Mouse (Mus musculus): ENCODE measurements around the gene Rnase13. TPM values are rescaled to one million over a fixed set of nuclear protein-coding genes. Genes with fewer than 3 reads are reported as not detected.

Rnase13 gene
- polyA plus RNA-seq (2011; ENCODE audit: insufficient read depth, insufficient read length, low read depth, missing spikeins) = not detected in 2 replicates

DNA sequence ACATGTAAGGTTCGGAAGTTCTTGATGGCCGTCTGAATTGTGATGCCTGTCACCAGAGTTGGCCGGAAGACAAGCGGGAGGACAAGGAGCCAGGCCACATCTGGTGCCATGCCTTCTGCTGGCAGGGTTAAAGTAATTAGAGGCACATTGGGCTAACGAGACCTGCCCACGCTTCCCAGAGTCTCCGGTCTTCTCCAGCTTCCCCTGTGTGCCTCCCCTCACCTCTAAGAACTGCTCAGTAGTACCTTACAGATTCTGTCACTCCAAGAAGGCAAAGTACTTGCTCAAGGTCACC, at the start of gene Rnase13:
Rnase13 (minus strand) TSS at position 203 of the 295 bp plus-strand sequence.
- no peak within 1 kb of the TSS for H3K9ac ChIP-seq (ENCODE audit: low read depth, poor library complexity, severe bottlenecking)
- no peak within 1 kb of the TSS for H3K27ac ChIP-seq (ENCODE audit: insufficient read depth, low read length)
- no peaks in the 10 kb centered on the region for H3K4me1 ChIP-seq (ENCODE audit: control insufficient read depth, insufficient read depth, low read length)
- no peaks in the 10 kb centered on the region for H3K9me3 ChIP-seq (replicated peaks; ENCODE audit: control insufficient read depth, insufficient read depth, low read length, poor library complexity, severe bottlenecking)
- H3K4me3 ChIP-seq (ENCODE audit: low read depth, low read length) = no peak within 1 kb of the TSS
- H3K36me3 ChIP-seq (ENCODE audit: control insufficient read depth, insufficient read depth, low read length, poor library complexity, severe bottlenecking) = no peaks in the 10 kb centered on the region
- H3K27me3 ChIP-seq (ENCODE audit: control insufficient read depth, insufficient read depth, low read length, poor library complexity, severe bottlenecking) = no peaks in the 10 kb centered on the region
- TF ChIP-seq POLR2A (IDR thresholded peaks at IDR 0.05; ENCODE audit: insufficient read depth, low read length) (no peak), CTCF (IDR thresholded peaks at IDR 0.05; ENCODE audit: low read depth, low read length) (no peak), EP300 (IDR thresholded peaks at IDR 0.05; ENCODE audit: insufficient read depth, low read depth, low read length) (no peak)

DNA sequence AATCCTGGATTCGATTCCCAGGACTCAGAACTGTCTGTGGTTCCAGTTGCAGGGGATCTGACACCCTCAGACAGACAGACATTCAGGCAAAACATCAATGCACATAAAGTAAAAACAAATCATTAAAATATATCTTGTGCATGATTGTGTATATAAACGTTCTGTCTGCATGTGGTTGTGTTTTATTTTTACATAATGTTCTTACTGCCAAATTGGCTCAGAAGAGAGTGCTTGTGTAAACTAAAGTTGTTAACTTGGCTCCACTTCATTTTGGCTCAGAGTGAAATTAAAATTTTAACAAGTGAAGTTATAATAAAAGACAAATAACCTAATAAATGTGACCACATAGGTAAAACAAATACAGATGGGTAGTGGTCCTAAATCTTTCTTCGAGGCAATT, 44.8 kb upstream of the Rnase13 start:
- H3K27ac ChIP-seq (ENCODE audit: insufficient read depth, low read length) = no peak overlapping the region
- H3K4me1 ChIP-seq (ENCODE audit: control insufficient read depth, insufficient read depth, low read length) = no peaks in the 10 kb centered on the region
- H3K36me3 ChIP-seq (ENCODE audit: control insufficient read depth, insufficient read depth, low read length, poor library complexity, severe bottlenecking) = no peaks in the 10 kb centered on the region
- no peak for TF ChIP-seq CTCF (IDR thresholded peaks at IDR 0.05; ENCODE audit: low read depth, low read length)
- TF ChIP-seq EP300 (IDR thresholded peaks at IDR 0.05; ENCODE audit: insufficient read depth, low read depth, low read length) = no peak
- TF ChIP-seq POLR2A (IDR thresholded peaks at IDR 0.05; ENCODE audit: insufficient read depth, low read length) = no peak
- H3K9ac ChIP-seq (ENCODE audit: low read depth, poor library complexity, severe bottlenecking) = no peak overlapping the region
- no peak overlapping the region for H3K4me3 ChIP-seq (ENCODE audit: low read depth, low read length)
- no peaks in the 10 kb centered on the region for H3K27me3 ChIP-seq (ENCODE audit: control insufficient read depth, insufficient read depth, low read length, poor library complexity, severe bottlenecking)
- H3K9me3 ChIP-seq (replicated peaks; ENCODE audit: control insufficient read depth, insufficient read depth, low read length, poor library complexity, severe bottlenecking) = no peaks in the 10 kb centered on the region

DNA sequence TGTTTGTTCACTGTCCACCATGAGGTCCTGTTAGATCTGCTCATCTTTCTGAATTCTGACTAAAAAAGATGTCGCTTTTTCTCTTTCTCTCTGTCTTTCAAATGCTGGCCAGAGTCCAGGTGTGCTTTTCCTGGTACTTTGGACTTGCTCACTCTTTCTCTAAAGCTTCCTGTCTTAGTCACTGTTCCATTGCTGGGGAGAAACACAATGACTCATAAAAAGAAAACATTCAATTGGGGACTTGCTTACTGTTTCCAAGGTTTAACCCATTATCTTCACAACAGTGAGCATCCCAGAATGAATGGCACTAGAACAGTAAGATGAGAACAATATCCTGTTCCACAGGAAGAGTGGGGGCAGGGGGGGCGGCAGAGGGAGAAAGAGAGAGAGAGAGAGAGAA, 37.7 kb upstream of the Rnase13 start:
- Histone ChIP-seq H3K27me3 (ENCODE audit: control insufficient read depth, insufficient read depth, low read length, poor library complexity, severe bottlenecking) (no peaks in the 10 kb centered on the region), H3K36me3 (ENCODE audit: control insufficient read depth, insufficient read depth, low read length, poor library complexity, severe bottlenecking) (no peaks in the 10 kb centered on the region), H3K27ac (ENCODE audit: insufficient read depth, low read length) (no peak overlapping the region), H3K4me1 (ENCODE audit: control insufficient read depth, insufficient read depth, low read length) (no peaks in the 10 kb centered on the region), H3K9ac (ENCODE audit: low read depth, poor library complexity, severe bottlenecking) (no peak overlapping the region), H3K9me3 (replicated peaks; ENCODE audit: control insufficient read depth, insufficient read depth, low read length, poor library complexity, severe bottlenecking) (no peaks in the 10 kb centered on the region), H3K4me3 (ENCODE audit: low read depth, low read length) (no peak overlapping the region)
- TF ChIP-seq CTCF (IDR thresholded peaks at IDR 0.05; ENCODE audit: low read depth, low read length) = no peak
- TF ChIP-seq POLR2A (IDR thresholded peaks at IDR 0.05; ENCODE audit: insufficient read depth, low read length) = no peak
- no peak for TF ChIP-seq EP300 (IDR thresholded peaks at IDR 0.05; ENCODE audit: insufficient read depth, low read depth, low read length)

DNA sequence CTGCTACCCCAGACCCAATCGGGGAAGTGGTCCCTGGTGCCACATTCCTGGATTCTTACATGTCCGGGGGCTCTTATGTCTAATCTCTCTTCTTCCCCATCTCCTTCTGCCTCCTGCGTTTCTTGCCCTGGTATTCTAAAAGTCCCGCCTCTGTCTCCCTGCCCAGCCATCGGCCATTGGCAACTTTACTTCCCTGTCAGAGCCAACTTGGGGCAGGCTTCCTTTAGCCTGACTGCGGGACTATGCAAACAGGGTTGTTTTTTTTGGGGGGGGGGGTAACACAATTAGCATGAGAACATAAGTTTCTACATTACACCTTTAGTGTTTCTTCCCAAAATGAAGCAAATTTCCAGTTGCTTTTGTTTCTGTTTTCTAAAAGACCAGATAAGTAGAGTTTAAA, 20.8 kb upstream of the Rnase13 start:
- Histone ChIP-seq H3K4me1 (ENCODE audit: control insufficient read depth, insufficient read depth, low read length) (no peaks in the 10 kb centered on the region), H3K36me3 (ENCODE audit: control insufficient read depth, insufficient read depth, low read length, poor library complexity, severe bottlenecking) (no peaks in the 10 kb centered on the region), H3K9me3 (replicated peaks; ENCODE audit: control insufficient read depth, insufficient read depth, low read length, poor library complexity, severe bottlenecking) (no peaks in the 10 kb centered on the region), H3K27ac (ENCODE audit: insufficient read depth, low read length) (no peak overlapping the region), H3K4me3 (ENCODE audit: low read depth, low read length) (no peak overlapping the region), H3K27me3 (ENCODE audit: control insufficient read depth, insufficient read depth, low read length, poor library complexity, severe bottlenecking) (no peaks in the 10 kb centered on the region), H3K9ac (ENCODE audit: low read depth, poor library complexity, severe bottlenecking) (no peak overlapping the region)
- TF ChIP-seq EP300 (IDR thresholded peaks at IDR 0.05; ENCODE audit: insufficient read depth, low read depth, low read length) (no peak), CTCF (IDR thresholded peaks at IDR 0.05; ENCODE audit: low read depth, low read length) (no peak), POLR2A (IDR thresholded peaks at IDR 0.05; ENCODE audit: insufficient read depth, low read length) (no peak)

DNA sequence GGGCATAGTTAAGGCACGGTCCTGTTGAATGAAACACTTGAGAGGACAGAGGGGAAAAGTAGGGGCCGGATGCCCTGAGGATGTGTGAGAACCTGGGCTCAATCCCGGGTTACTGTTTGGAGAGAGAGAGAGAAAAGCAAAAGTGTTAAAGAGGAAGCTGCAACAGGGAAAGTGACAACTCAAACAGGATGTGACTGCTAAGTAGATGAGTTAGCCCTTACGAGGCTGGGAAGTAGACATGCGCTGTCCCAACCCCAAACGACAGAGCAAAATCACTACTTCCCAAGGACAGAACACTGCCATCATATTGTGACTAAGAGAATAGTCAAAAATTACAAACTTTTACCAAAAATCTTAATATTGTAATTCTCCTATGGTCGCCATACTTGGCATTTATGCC, 19.7 kb upstream of the Rnase13 start:
- H3K9me3 ChIP-seq (replicated peaks; ENCODE audit: control insufficient read depth, insufficient read depth, low read length, poor library complexity, severe bottlenecking) = peaks cover 4% of the 10 kb centered on the region; the same call in 1 of the 2 replicates
- no peak overlapping the region for H3K27ac ChIP-seq (ENCODE audit: insufficient read depth, low read length)
- TF ChIP-seq POLR2A (IDR thresholded peaks at IDR 0.05; ENCODE audit: insufficient read depth, low read length) (no peak), EP300 (IDR thresholded peaks at IDR 0.05; ENCODE audit: insufficient read depth, low read depth, low read length) (no peak), CTCF (IDR thresholded peaks at IDR 0.05; ENCODE audit: low read depth, low read length) (no peak)
- H3K9ac ChIP-seq (ENCODE audit: low read depth, poor library complexity, severe bottlenecking) = no peak overlapping the region
- H3K36me3 ChIP-seq (ENCODE audit: control insufficient read depth, insufficient read depth, low read length, poor library complexity, severe bottlenecking) = no peaks in the 10 kb centered on the region
- no peak overlapping the region for H3K4me3 ChIP-seq (ENCODE audit: low read depth, low read length)
- H3K4me1 ChIP-seq (ENCODE audit: control insufficient read depth, insufficient read depth, low read length) = no peaks in the 10 kb centered on the region
- H3K27me3 ChIP-seq (ENCODE audit: control insufficient read depth, insufficient read depth, low read length, poor library complexity, severe bottlenecking) = no peaks in the 10 kb centered on the region

DNA sequence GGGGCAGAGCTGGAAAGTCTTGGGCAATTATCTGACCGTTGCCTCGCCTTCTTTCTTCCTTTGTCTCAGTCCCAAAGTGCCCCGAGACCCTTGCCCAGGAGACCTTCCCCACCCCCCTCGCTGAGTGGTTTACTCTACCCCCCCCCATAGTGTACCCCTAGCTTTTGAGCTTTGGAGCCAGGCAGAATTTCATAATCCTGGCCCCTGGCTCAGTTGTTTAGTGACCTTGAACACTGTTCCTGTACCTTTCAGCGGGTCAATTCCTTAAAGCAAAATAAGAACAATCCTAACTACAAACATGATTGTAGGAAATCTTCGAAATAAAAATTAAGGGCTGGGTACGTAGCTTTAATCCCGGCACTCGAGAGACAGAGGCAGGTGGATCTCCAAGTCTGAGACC, 19.0 kb upstream of the Rnase13 start:
- no peak overlapping the region for H3K27ac ChIP-seq (ENCODE audit: insufficient read depth, low read length)
- no peak overlapping the region for H3K9ac ChIP-seq (ENCODE audit: low read depth, poor library complexity, severe bottlenecking)
- TF ChIP-seq POLR2A (IDR thresholded peaks at IDR 0.05; ENCODE audit: insufficient read depth, low read length) (no peak), EP300 (IDR thresholded peaks at IDR 0.05; ENCODE audit: insufficient read depth, low read depth, low read length) (no peak), CTCF (IDR thresholded peaks at IDR 0.05; ENCODE audit: low read depth, low read length) (no peak)
- H3K27me3 ChIP-seq (ENCODE audit: control insufficient read depth, insufficient read depth, low read length, poor library complexity, severe bottlenecking) = no peaks in the 10 kb centered on the region
- no peak overlapping the region for H3K4me3 ChIP-seq (ENCODE audit: low read depth, low read length)
- H3K9me3 ChIP-seq (replicated peaks; ENCODE audit: control insufficient read depth, insufficient read depth, low read length, poor library complexity, severe bottlenecking) = peaks cover 4% of the 10 kb centered on the region; the same call in 1 of the 2 replicates
- H3K36me3 ChIP-seq (ENCODE audit: control insufficient read depth, insufficient read depth, low read length, poor library complexity, severe bottlenecking) = no peaks in the 10 kb centered on the region
- H3K4me1 ChIP-seq (ENCODE audit: control insufficient read depth, insufficient read depth, low read length) = no peaks in the 10 kb centered on the region

Data from ES-Bruce4 (cell line).